Mouse (Mus musculus) kidney, postnatal 0 days (tissue): ENCODE results near the gene Hs1bp3. TPM values are rescaled to one million over a fixed set of nuclear protein-coding genes. Genes with fewer than 3 reads are reported as not detected.

ENCODE experiments used
- ATAC-seq: fragments of 200-750 bp; cut with Nextera tagmentation; replicated peaks from 2 replicates; pipeline ENCODE4 v1.8.0; 2017; ENCODE audit warnings: low read depth, moderate number of reproducible peaks, moderate TSS enrichment, moderate library complexity; ENCODE audit not compliant: low FRiP score
- DNase-seq: peaks from one replicate; pipeline ENCODE4 v3.0.0-alpha.2; 2016; ENCODE audit warnings: low spot score
- H3K27ac ChIP-seq: fragments of 300-500 bp; sonication (generic); 2 replicates; pipeline ENCODE4 v1.5.1; 2014; ENCODE audit warnings: mild to moderate bottlenecking
- H3K27me3 ChIP-seq: fragments of 300-500 bp; sonication (generic); 2 replicates; pipeline ENCODE4 v1.6.1; 2014; ENCODE audit warnings: low read length, mixed read lengths; ENCODE audit not compliant: insufficient read depth
- H3K36me3 ChIP-seq: fragments of 300-500 bp; sonication (generic); 2 replicates; pipeline ENCODE4 v1.6.1; 2014; ENCODE audit warnings: low read length, mixed read lengths; ENCODE audit not compliant: insufficient read depth
- H3K4me1 ChIP-seq: fragments of 300-500 bp; sonication (generic); replicated peaks from 2 replicates; pipeline ENCODE4 v1.6.1; 2014; ENCODE audit warnings: antibody characterized with exemption, low read length, mixed read lengths; ENCODE audit not compliant: insufficient read depth
- H3K4me2 ChIP-seq: fragments of 300-500 bp; sonication (generic); 2 replicates; pipeline ENCODE4 v1.6.1; 2014; ENCODE audit warnings: mild to moderate bottlenecking, low read length, moderate library complexity, mixed read lengths
- H3K4me3 ChIP-seq: fragments of 300-500 bp; sonication (generic); replicated peaks from 2 replicates; pipeline ENCODE4 v1.5.1; 2014; ENCODE audit warnings: low read depth, low read length
- H3K9ac ChIP-seq: fragments of 300-500 bp; sonication (generic); 2 replicates; pipeline ENCODE4 v1.6.1; 2014; ENCODE audit warnings: low read depth, low read length
- H3K9me3 ChIP-seq: fragments of 300-500 bp; sonication (generic); replicated peaks from 2 replicates; pipeline ENCODE4 v1.6.1; 2016; ENCODE audit warnings: low read length, inconsistent platforms, mixed read lengths
- CTCF ChIP-seq: IDR thresholded peaks from 2 replicates; pipeline ENCODE4 v1.5.1; 2016; ENCODE audit warnings: antibody characterized with exemption, low read depth, mild to moderate bottlenecking, moderate library complexity
- WGBS: fragments of 180-500 bp; shearing (Covaris S2); extraction: QIAGEN DNeasy Blood & Tissue Kit; methylation state at CpG from one replicate; pipeline ENCODE4 v1.1.7; 2014; 5-methylcytosine and 5-hydroxymethylcytosine counted together
- polyA plus RNA-seq: library from polyadenylated mRNA; unstranded; fragments of >200 nt; fragmentation: Nextera tagmentation; extraction: Ambion mirVana; gene quantifications from 2 replicates; pipeline ENCODE4 v1.2.1, GENCODE M21; 2015

Hs1bp3 gene
- polyA plus RNA-seq, 1 experiment from 2014 or later, result 10.2 TPM

GRCm38 (mm10) chr12:8325245-8325942 lies 12.2 kb downstream of the Hs1bp3 start:
- Histone ChIP-seq H3K4me2 (no peak overlapping the region), H3K27ac (no peak overlapping the region), H3K4me1 (no peaks in the 10 kb centered on the region), H3K4me3 (no peak overlapping the region), H3K9me3 (no peaks in the 10 kb centered on the region), H3K27me3 (no peaks in the 10 kb centered on the region), H3K9ac (no peak overlapping the region), H3K36me3 (0 out of 2 replicates have a peak, but pooled peaks cover 6% of the 10 kb centered on the region)
- DNase-seq, result no peak
- no peak for TF ChIP-seq CTCF
- ATAC-seq, result no peak
- WGBS, result 89% methylated on average over 13 of the region's 13 CpGs

GRCm38 (mm10) chr12:8325943-8326522 lies 12.8 kb downstream of the Hs1bp3 start:
- 94% methylated on average over 17 of the region's 17 CpGs for WGBS
- no peak for TF ChIP-seq CTCF
- no peaks in the 10 kb centered on the region for H3K27me3 ChIP-seq
- DNase-seq (no peak), ATAC-seq (no peak)
- H3K4me1 ChIP-seq, result no peaks in the 10 kb centered on the region
- H3K27ac ChIP-seq, result no peak overlapping the region
- H3K9me3 ChIP-seq, result no peaks in the 10 kb centered on the region
- no peak overlapping the region for H3K4me3 ChIP-seq
- H3K9ac ChIP-seq, result no peak overlapping the region
- 0 out of 2 replicates have a peak, but pooled peaks cover 9% of the 10 kb centered on the region for H3K36me3 ChIP-seq
- no peak overlapping the region for H3K4me2 ChIP-seq

- H3K4me1 ChIP-seq, result peaks cover 6% of the 10 kb centered on the region; the same call in 1 of the 2 replicates
- 0 out of 2 replicates have a peak, but pooled peaks cover 4% of the 10 kb centered on the region for H3K36me3 ChIP-seq
- ATAC-seq, result peak; percentile 76
- H3K9ac ChIP-seq, result 0 out of 2 replicates have a peak overlapping the region, but pooled peaks have one; percentile 9
- peak; percentile 95 for DNase-seq
- no peaks in the 10 kb centered on the region for H3K27me3 ChIP-seq
- no peak overlapping the region for H3K27ac ChIP-seq
- H3K4me3 ChIP-seq, result no peak overlapping the region
- 41% methylated on average over 17 of the region's 17 CpGs for WGBS
- no peaks in the 10 kb centered on the region for H3K9me3 ChIP-seq
- TF ChIP-seq CTCF, result peak; percentile 100
- no peak overlapping the region for H3K4me2 ChIP-seq
Measured at GRCm38 (mm10) chr12:8326825-8327674, 13.8 kb downstream of the Hs1bp3 start.

- Histone ChIP-seq H3K36me3 (0 out of 2 replicates have a peak, but pooled peaks cover 3% of the 10 kb centered on the region), H3K4me1 (peaks cover 9% of the 10 kb centered on the region; the same call in 1 of the 2 replicates), H3K4me2 (no peak overlapping the region), H3K27me3 (no peaks in the 10 kb centered on the region), H3K27ac (no peak overlapping the region), H3K9ac (0 out of 2 replicates have a peak overlapping the region, but pooled peaks have one; percentile 9), H3K9me3 (no peaks in the 10 kb centered on the region), H3K4me3 (no peak overlapping the region)
- no peak for ATAC-seq
- TF ChIP-seq CTCF, result no peak
- DNase-seq, result no peak
- WGBS, result 86% methylated on average over 1 of the region's 1 CpGs
Measured at GRCm38 (mm10) chr12:8327675-8328053, 14.4 kb downstream of the Hs1bp3 start.

- H3K4me1 ChIP-seq, result peaks cover 9% of the 10 kb centered on the region; the same call in 1 of the 2 replicates
- H3K27ac ChIP-seq, result no peak overlapping the region
- no peak for DNase-seq
- H3K9ac ChIP-seq, result no peak overlapping the region
- 0 out of 2 replicates have a peak, but pooled peaks cover 3% of the 10 kb centered on the region for H3K36me3 ChIP-seq
- no peak overlapping the region for H3K4me3 ChIP-seq
- 0 out of 2 replicates have a peak, but pooled peaks have one; percentile 10 for TF ChIP-seq CTCF
- H3K27me3 ChIP-seq, result no peaks in the 10 kb centered on the region
- no peak for ATAC-seq
- 96% methylated on average over 7 of the region's 7 CpGs for WGBS
- no peak overlapping the region for H3K4me2 ChIP-seq
- no peaks in the 10 kb centered on the region for H3K9me3 ChIP-seq
Measured at GRCm38 (mm10) chr12:8329236-8329635, 16.0 kb downstream of the Hs1bp3 start.
